Mouse (Mus musculus): ENCODE measurements around the gene Cse1l. TPM values are rescaled to one million over a fixed set of nuclear protein-coding genes. Genes with fewer than 3 reads are reported as not detected.

Gene Cse1l
- total RNA-seq, 4 experiments from 2014 or later = 55.4 to 61.0 (median 58.1) TPM

- no peak for DNase-seq (ENCODE audit: low spot score in 2 of 2)
These were observed 4.9 kb upstream of the Cse1l start for GRCm38 (mm10) chr2:166900792-166901505.

GRCm38 (mm10) chr2:166903719-166904282 is 2.0 kb upstream of the Cse1l start:
- no peak for DNase-seq (ENCODE audit: low spot score in 2 of 2)

GRCm38 (mm10) chr2:166906523-166907182 is 813 bp downstream of the Cse1l start:
- no peak for DNase-seq (ENCODE audit: low spot score in 2 of 2)

- DNase-seq (ENCODE audit: low spot score in 2 of 2) = no peak
These were observed 3.9 kb downstream of the Cse1l start for GRCm38 (mm10) chr2:166909729-166910128.

- DNase-seq (ENCODE audit: low spot score in 2 of 2) = no peak
These were observed 4.7 kb downstream of the Cse1l start for GRCm38 (mm10) chr2:166910536-166910935.

GRCm38 (mm10) chr2:166923971-166924370 is 18.1 kb downstream of the Cse1l start:
- no peak for DNase-seq (ENCODE audit: low spot score in 2 of 2)

GRCm38 (mm10) chr2:166933943-166934342 is 28.1 kb downstream of the Cse1l start:
- DNase-seq (ENCODE audit: low spot score in 2 of 2) = no peak

- DNase-seq (ENCODE audit: low spot score in 2 of 2) = no peak
These were observed 28.6 kb downstream of the Cse1l start for GRCm38 (mm10) chr2:166934416-166934815.

GRCm38 (mm10) chr2:166935582-166935981 is 29.7 kb downstream of the Cse1l start:
- no peak for DNase-seq (ENCODE audit: low spot score in 2 of 2)

GRCm38 (mm10) chr2:166936166-166936565 is 30.3 kb downstream of the Cse1l start:
- DNase-seq (ENCODE audit: low spot score in 2 of 2) = no peak

GRCm38 (mm10) chr2:166943146-166943545 is 37.3 kb downstream of the Cse1l start:
- DNase-seq (ENCODE audit: low spot score in 2 of 2) = no peak

GRCm38 (mm10) chr2:166944346-166944745 is 38.5 kb downstream of the Cse1l start:
- DNase-seq (ENCODE audit: low spot score in 2 of 2) = no peak

GRCm38 (mm10) chr2:166945456-166945855 is 39.6 kb downstream of the Cse1l start:
- DNase-seq (ENCODE audit: low spot score in 2 of 2) = no peak

- no peak for DNase-seq (ENCODE audit: low spot score in 2 of 2)
These were observed 42.4 kb downstream of the Cse1l start for GRCm38 (mm10) chr2:166948246-166948645.

- no peak for DNase-seq (ENCODE audit: low spot score in 2 of 2)
These were observed 43.1 kb downstream of the Cse1l start for GRCm38 (mm10) chr2:166948936-166949335.

- no peak for DNase-seq (ENCODE audit: low spot score in 2 of 2)
These were observed 45.2 kb downstream of the Cse1l start for GRCm38 (mm10) chr2:166950853-166951648.

GRCm38 (mm10) chr2:166952151-166952550 is 46.3 kb downstream of the Cse1l start:
- DNase-seq (ENCODE audit: low spot score in 2 of 2) = no peak

- peak in 1 of 2 experiments; percentile 45 for DNase-seq (ENCODE audit: low spot score in 2 of 2)
These were observed 51.0 kb downstream of the Cse1l start for GRCm38 (mm10) chr2:166956805-166957204.

- DNase-seq (ENCODE audit: low spot score in 2 of 2) = no peak
These were observed 54.9 kb downstream of the Cse1l start for GRCm38 (mm10) chr2:166960648-166961330.

GRCm38 (mm10) chr2:166963257-166963656 is 57.4 kb downstream of the Cse1l start:
- no peak for DNase-seq (ENCODE audit: low spot score in 2 of 2)

- DNase-seq (ENCODE audit: low spot score in 2 of 2) = no peak
These were observed 58.9 kb downstream of the Cse1l start for GRCm38 (mm10) chr2:166964773-166965172.

All from left cerebral cortex, adult 8-10 months (tissue).